Mouse (Mus musculus): ENCODE measurements around the gene Samd10. TPM values are rescaled to one million over a fixed set of nuclear protein-coding genes. Genes with fewer than 3 reads are reported as not detected.

The Samd10 gene
- polyA plus RNA-seq, 1 experiment from 2014 or later, result 7.8 TPM

DNA sequence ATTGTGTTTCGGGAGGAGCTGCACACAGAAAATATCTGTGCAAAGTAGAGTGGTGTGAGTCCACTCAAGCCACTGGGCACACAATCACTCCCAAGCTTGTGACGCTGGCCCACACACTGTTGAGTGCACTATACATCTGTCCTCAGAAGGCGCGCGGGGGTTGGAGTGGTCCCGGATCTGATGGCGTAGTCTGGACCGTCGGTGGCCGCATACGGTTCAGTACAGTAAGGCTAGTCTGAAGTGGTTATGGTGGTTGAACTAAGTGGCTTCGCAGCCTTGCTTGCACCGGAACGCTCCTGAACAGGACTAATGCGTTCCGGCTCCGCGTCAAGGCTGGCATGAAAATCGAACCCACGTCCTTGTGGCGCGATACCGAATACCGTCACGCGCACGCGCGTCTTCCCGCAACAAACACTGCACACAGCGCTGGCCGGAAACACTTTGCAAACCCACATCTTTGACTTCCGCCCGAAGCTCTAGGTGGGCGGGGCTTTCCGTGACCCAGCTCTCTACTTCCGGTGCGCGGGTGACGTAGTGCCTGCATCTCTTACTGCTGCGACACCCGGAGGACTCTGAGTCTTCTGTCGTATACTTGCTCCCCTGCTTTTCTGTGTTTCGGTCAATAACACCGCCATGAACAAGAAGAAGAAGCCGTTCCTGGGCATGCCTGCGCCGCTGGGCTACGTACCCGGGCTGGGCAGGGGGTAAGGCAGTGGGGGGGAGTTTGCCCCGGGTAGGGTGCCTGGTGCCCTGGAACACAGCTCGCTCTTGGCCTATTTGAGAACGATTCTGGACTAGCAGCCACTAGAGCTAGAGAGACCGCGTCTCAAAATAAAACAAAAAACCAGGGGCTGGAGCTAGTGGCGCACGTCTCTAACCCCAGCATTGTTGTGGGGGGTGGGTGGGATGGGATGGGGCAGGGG is 2.1 kb upstream of the Samd10 start:
- Histone ChIP-seq H3K4me3 (peak overlapping the region; percentile 96), H3K36me3 (no peaks in the 10 kb centered on the region), H3K27ac (peak overlapping the region; percentile 74; the same call in 1 of the 2 replicates), H3K4me2 (replicated peaks) (peak overlapping the region; percentile 84), H3K9me3 (no peaks in the 10 kb centered on the region), H3K27me3 (peaks cover 30% of the 10 kb centered on the region), H3K9ac (peak overlapping the region; percentile 93), H3K4me1 (peaks cover 22% of the 10 kb centered on the region)
- 1% methylated on average over 57 of the region's 57 CpGs for WGBS
- peak; percentile 97 for ATAC-seq (ENCODE audit: low FRiP score, low read depth)

DNA sequence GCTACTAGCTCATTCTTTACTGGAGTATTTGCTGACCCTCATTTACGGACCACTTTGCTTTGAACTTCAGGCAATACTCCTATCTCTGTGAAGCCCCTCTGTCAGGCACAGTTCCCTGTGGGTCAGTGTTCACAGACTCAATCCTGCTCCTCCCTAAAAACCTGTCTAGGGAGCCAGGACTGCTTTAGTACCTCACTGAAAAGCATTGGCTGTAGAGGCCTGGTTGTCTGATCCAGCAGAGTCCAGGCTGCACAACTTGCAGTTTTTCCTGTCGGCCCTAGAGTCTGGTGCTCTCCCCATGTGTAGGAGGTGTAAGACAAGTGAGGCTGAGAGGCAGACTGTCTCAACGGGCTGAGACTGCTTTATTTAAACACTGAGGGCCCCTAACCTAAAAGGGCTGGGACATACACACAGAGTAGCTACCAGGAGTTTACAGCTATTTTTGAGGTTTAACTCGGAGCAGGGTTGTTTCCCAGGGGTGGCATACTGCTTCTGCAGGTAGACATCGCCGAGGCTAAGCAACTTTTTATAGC is 1.3 kb upstream of the Samd10 start:
- Histone ChIP-seq H3K27me3 (peaks cover 30% of the 10 kb centered on the region), H3K4me1 (peaks cover 22% of the 10 kb centered on the region), H3K4me2 (replicated peaks) (peak overlapping the region; percentile 84), H3K27ac (peak overlapping the region; percentile 61; the same call in 1 of the 2 replicates), H3K9me3 (no peaks in the 10 kb centered on the region), H3K9ac (peak overlapping the region; percentile 69), H3K36me3 (no peaks in the 10 kb centered on the region), H3K4me3 (peak overlapping the region; percentile 96)
- 58% methylated on average over 6 of the region's 6 CpGs for WGBS
- ATAC-seq (ENCODE audit: low FRiP score, low read depth), result no peak

DNA sequence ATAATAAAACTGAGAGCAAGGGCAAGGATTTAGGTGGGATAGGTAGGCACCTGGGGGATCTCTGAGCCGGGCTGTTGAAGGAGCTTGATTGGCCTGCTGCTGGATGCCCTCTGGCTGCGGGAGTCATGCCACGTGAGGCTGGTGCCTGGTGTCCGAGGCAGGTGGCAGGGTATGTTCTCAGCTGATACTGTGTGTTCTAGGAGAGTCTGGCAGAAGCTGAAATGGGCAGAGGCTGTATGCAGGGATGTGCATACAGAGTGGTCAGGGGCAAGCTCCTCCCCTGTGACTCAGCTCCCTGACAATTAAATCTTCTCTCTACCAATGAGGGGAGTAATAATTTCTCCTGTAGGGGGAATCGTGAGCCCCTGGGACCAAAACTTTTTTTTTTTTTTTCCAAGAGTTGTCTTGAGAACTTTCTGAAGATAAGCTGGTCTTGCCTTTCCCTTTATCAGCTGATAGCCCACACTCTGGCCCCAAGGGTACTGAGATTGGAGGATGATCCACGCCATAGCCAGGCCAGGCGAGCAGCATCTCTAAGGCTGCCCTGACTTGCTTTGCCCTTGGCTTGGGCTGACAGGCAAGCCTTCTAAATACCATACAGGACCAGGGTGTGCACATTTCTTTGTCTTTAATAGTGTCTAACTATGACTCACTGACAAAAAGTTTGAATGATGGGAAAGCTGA is 1.5 kb downstream of the Samd10 start:
- Histone ChIP-seq H3K9me3 (no peaks in the 10 kb centered on the region), H3K4me2 (replicated peaks) (no peak overlapping the region), H3K36me3 (no peaks in the 10 kb centered on the region), H3K4me3 (no peak overlapping the region), H3K9ac (no peak overlapping the region), H3K27ac (no peak overlapping the region), H3K27me3 (peaks cover 30% of the 10 kb centered on the region), H3K4me1 (peaks cover 23% of the 10 kb centered on the region)
- 76% methylated on average over 7 of the region's 7 CpGs for WGBS
- ATAC-seq (ENCODE audit: low FRiP score, low read depth), result no peak

DNA sequence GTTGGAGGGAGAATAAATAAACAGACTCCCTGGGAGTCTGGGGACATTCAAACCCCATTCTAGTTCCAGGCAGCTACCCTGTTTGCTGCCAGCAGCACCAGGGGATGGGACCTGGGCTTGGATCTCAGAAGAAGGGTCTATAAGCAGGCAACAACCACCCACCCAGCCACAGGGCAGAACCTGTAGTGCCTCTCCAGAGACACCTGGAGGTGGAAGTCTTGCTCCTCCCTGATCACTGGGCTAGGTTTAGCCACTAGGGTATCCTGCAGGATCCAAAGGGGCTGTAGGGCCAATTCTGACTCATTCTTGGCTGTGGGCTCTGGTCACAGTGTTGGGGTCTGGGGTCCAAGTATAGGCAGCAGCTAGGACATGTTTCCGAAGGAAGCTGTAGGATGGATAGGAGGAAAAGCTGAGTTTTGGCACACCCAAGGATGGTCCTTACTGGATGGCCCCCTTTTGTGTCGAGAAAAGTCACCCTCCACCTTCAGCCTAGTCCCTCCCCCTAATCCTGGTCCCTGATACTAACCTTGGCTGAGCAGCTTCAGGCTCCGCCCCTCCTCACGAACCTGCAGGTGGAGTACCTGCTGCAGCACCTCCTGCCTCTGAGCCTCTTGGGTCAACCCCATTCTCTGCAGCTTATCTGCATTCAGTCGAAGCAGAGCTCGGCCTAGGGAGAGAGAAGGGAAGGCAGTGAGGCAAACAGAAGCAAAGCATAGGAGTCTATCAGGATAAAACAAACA is 2.6 kb downstream of the Samd10 start:
- 43% methylated on average over 6 of the region's 6 CpGs for WGBS
- H3K4me1 ChIP-seq, result peaks cover 20% of the 10 kb centered on the region

DNA sequence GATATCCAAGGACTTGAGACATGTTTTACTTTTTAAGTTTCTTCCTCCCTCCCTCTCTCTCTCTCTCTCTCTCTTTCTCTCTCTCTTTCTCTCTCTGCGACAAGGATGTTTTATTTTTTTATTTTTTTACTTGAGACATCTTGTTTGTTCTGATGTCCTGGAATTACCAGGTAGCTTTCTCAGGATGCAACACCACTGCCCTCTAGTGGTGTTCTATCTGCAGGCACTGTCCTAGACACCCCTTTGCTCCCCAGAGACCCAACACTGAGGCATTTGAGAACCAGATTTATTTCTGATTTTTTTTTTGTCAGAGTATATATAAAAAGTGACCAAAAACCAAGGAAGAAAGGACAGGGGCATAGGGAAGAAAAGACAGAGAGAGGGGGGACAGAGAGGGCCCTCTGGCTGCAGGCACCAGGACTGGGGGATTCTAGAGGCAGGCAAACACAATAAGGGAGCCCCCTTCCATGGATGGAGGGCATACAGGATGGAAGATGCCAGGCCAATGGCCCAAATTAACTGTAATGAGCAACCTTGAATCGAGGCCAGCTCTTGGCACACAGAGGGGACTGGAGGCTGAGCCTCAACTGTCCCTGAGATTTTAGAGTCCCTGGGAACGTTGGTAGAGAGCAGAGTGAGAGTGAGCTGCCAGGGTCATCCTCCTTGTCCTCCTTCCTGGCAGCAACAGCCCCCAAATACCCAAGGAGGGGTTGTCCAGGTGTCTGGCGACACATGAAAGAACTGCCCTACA is 3.9 kb downstream of the Samd10 start:
- peaks cover 8% of the 10 kb centered on the region for H3K36me3 ChIP-seq
- H3K4me3 ChIP-seq, result no peak overlapping the region
- H3K9me3 ChIP-seq, result no peaks in the 10 kb centered on the region
- H3K4me1 ChIP-seq, result peaks cover 23% of the 10 kb centered on the region
- no peak for ATAC-seq (ENCODE audit: low FRiP score, low read depth)
- 75% methylated on average over 4 of the region's 4 CpGs for WGBS
- no peak overlapping the region for H3K27ac ChIP-seq
- no peak overlapping the region for H3K9ac ChIP-seq
- H3K27me3 ChIP-seq, result peaks cover 25% of the 10 kb centered on the region
- no peak overlapping the region for H3K4me2 ChIP-seq (replicated peaks)

More for the DNA sequence above, 2.6 kb downstream of the Samd10 start:
- ATAC-seq (ENCODE audit: low FRiP score, low read depth), result no peak
- Histone ChIP-seq H3K27me3 (peaks cover 30% of the 10 kb centered on the region), H3K4me2 (replicated peaks) (no peak overlapping the region), H3K27ac (no peak overlapping the region), H3K36me3 (no peaks in the 10 kb centered on the region), H3K9me3 (no peaks in the 10 kb centered on the region), H3K9ac (no peak overlapping the region), H3K4me3 (no peak overlapping the region)

DNA sequence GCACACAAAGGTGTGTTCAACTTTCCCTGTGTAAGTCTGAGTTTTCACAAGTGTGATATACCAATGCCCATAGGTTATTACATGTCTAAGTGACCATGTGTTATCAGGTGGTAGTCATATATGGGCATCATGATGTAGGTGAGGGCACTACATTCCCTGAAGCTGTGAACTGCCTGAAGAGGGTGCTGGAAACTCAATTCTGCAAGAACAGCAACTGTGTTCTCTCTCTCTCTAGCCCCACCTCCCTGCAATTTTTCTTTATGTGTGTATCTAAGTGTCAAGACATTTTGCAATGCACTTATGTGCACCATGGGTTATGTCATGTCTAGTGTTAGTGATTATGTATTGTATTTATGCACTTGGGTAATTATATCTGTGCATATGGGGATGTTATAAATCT is 5.1 kb downstream of the Samd10 start:
- peaks cover 19% of the 10 kb centered on the region for H3K36me3 ChIP-seq
- H3K27me3 ChIP-seq, result peaks cover 16% of the 10 kb centered on the region
- no peak overlapping the region for H3K4me2 ChIP-seq (replicated peaks)
- ATAC-seq (ENCODE audit: low FRiP score, low read depth), result no peak
- H3K9ac ChIP-seq, result no peak overlapping the region
- peaks cover 19% of the 10 kb centered on the region for H3K4me1 ChIP-seq
- H3K27ac ChIP-seq, result no peak overlapping the region
- H3K9me3 ChIP-seq, result no peaks in the 10 kb centered on the region
- no peak overlapping the region for H3K4me3 ChIP-seq

DNA sequence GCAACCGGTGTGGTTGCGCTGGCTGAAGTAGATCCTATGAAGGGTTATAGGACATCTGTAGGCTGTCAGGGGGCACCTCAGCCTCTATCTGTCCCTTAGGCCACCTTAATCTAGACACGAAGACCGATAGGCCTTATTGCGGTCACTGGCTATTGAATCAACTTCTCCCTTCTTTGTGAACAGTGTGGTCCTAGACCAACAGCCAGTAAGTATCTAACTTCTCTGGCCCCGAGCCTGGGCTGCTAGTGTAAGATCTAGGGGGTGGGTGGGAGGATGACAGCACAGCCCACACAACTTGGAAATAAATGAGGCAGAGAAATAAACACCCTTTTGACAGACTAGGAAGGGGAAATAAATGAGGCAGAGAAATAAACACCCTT is 6.0 kb downstream of the Samd10 start:
- Histone ChIP-seq H3K27ac (peak overlapping the region; percentile 69), H3K4me3 (peak overlapping the region; percentile 96), H3K36me3 (peaks cover 28% of the 10 kb centered on the region), H3K9ac (peak overlapping the region; percentile 91), H3K9me3 (no peaks in the 10 kb centered on the region), H3K4me1 (peaks cover 19% of the 10 kb centered on the region), H3K4me2 (replicated peaks) (peak overlapping the region; percentile 90), H3K27me3 (peaks cover 7% of the 10 kb centered on the region)
- WGBS, result 4% methylated on average over 6 of the region's 6 CpGs
- ATAC-seq (ENCODE audit: low FRiP score, low read depth), result peak; percentile 9; the same call in 1 of the 2 replicates

DNA sequence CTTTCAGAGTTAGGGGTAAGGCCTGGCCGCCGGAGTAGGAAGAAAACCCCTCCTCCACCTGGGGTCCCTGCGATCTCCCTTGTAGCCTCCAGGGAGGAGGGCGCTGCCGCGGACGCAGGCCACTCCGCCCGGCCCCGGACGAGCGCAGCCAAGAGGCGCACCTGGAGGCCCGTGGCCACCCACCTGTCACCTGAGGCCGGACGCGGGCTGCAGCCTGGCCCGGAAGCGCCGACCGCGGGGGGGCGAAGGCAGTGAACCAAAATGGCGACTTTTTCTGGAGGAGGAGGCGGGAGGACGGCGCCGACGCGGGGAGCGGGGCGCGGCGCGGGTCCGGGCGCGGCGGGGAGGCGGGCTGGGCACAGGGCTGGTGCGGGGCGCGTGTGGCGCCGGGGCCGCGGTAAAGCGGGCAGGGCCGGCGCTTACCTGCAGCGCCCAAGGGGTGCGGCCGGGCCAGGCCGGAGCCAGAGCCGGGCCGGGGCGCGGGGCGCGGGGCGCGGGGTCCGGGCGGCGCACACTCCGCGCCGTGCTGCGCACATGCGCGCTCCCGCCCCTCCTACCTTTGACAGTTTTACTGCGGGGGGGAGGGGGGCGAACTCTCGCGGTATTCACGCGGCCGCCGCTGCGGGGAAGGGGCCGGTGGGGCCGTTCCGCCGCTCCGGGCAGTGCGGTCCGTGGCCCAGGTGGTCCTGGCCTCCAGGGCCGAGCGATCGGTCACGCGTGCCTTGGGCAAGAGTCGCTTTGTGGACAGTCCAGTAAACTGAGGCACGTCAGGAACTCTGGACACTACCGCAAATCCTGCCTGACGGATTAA is 6.6 kb downstream of the Samd10 start, which contains the start of gene Zfp512b:
Gene Zfp512b (minus strand): TSS at position 573 of the 811 bp plus-strand sequence.
- peaks cover 34% of the 10 kb centered on the region for H3K36me3 ChIP-seq
- 0 out of 2 replicates have a peak, but pooled peaks cover 2% of the 10 kb centered on the region for H3K27me3 ChIP-seq
- peak within 1 kb of the TSS; percentile 91 for H3K9ac ChIP-seq
- ATAC-seq (ENCODE audit: low FRiP score, low read depth), result peak; percentile 91
- H3K9me3 ChIP-seq, result no peaks in the 10 kb centered on the region
- H3K4me3 ChIP-seq, result peak within 1 kb of the TSS; percentile 96
- H3K27ac ChIP-seq, result peak within 1 kb of the TSS; percentile 69
- peaks cover 19% of the 10 kb centered on the region for H3K4me1 ChIP-seq
- peak within 1 kb of the TSS; percentile 90 for H3K4me2 ChIP-seq (replicated peaks)
- WGBS, result under 1% methylated on average over 70 of the region's 97 CpGs

DNA sequence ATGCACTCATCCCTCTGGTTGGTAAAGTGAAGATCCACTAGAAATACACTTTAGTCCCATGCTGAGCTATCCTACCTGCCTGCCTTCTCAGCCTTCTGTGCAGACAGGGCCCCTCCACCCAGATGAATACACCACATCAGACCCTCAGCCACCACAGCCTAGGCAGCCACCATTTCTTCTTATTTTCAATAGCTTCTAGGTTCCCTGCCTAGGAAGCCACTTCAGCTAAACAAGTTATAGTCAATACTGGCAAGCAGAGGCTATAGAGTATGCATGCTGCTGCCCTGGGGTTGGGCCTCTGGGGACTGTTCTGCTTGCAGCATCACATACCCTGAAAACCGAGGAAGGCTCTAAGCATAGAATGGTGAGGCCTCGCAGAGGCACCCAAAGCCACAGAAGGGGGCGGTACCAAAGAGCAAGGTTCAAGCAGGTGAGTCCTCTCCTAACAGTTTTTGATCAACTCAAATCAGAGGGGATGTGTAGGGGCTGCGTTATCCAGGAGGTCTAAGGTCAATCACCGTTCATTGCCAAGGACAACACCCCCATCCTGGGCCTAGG is 7.4 kb downstream of the Samd10 start, which contains the start of gene Prpf6:
Gene Prpf6 (plus strand): TSS at position 341 of the 558 bp plus-strand sequence.
- Histone ChIP-seq H3K4me3 (peak within 1 kb of the TSS; percentile 96), H3K27me3 (no peaks in the 10 kb centered on the region), H3K9me3 (no peaks in the 10 kb centered on the region), H3K4me2 (replicated peaks) (peak within 1 kb of the TSS; percentile 90), H3K9ac (peak within 1 kb of the TSS; percentile 91), H3K27ac (peak within 1 kb of the TSS; percentile 69), H3K36me3 (peaks cover 43% of the 10 kb centered on the region), H3K4me1 (peaks cover 19% of the 10 kb centered on the region)
- no peak for ATAC-seq (ENCODE audit: low FRiP score, low read depth)
- 19% methylated on average over 5 of the region's 5 CpGs for WGBS

DNA sequence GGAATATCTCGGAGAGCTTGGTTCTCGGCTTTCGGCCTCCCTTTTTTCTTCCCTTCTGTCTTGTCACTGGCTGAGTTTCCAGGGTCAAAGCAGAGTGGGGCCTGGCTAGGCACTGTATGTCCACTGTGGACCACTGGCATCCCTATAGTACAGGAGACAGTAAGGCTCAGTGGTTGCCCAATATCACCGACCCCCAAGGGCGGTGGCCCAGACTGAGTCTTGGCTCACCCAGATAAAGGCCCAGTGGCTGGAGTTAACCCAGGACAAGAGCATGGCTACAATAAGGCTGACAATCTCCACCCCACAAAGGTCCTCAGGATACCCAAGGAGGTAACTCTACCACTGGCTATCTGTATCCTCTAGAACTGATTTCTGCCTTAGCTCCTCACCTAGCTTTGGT is 8.5 kb downstream of the Samd10 start:
- WGBS, result 96% methylated on average over 5 of the region's 5 CpGs
- Histone ChIP-seq H3K9me3 (no peaks in the 10 kb centered on the region), H3K27ac (no peak overlapping the region), H3K9ac (no peak overlapping the region), H3K4me2 (replicated peaks) (peak overlapping the region; percentile 90; the same call in 1 of the 2 replicates), H3K36me3 (peaks cover 54% of the 10 kb centered on the region), H3K4me1 (peaks cover 19% of the 10 kb centered on the region), H3K27me3 (no peaks in the 10 kb centered on the region), H3K4me3 (no peak overlapping the region)
- no peak for ATAC-seq (ENCODE audit: low FRiP score, low read depth)

Measured in limb, embryonic 13.5 days (tissue).